Mouse (Mus musculus) leukemia stem cell, adult 10-12 weeks (primary cell): ENCODE data around the gene Kprp. TPM values are rescaled to one million over a fixed set of nuclear protein-coding genes. Genes with fewer than 3 reads are reported as not detected.

Source experiments
- polyA plus RNA-seq: library from polyadenylated mRNA; stranded (reverse); fragments of >175 nt; gene quantifications from 2 replicates; pipeline ENCODE4 v1.2.3, GENCODE M21; 2012; ENCODE audit warnings: low replicate concordance

The Kprp gene
- not detected in 2 replicates for polyA plus RNA-seq

DNA sequence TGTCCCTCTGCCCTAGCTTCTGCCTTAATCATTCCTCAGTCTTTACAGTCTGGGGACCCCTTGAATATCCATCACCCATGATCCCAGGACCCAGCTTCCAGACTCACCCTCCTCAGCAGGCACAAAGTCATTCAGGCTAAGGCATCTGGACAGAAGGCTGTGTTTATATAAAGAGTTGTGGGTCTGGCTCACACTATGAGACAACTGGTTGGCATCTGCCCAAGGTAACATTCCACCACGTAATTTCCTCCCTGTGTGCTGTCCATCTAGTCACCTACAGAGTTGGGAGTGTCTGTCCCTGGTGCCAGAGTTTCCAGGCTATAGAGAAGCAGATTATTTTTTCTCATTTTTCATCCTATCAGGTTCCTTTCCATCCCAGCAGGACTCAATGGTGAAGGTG lies at the start of gene Kprp:
Gene Kprp (minus strand): TSS at position 140 of the 400 bp plus-strand sequence.

DNA sequence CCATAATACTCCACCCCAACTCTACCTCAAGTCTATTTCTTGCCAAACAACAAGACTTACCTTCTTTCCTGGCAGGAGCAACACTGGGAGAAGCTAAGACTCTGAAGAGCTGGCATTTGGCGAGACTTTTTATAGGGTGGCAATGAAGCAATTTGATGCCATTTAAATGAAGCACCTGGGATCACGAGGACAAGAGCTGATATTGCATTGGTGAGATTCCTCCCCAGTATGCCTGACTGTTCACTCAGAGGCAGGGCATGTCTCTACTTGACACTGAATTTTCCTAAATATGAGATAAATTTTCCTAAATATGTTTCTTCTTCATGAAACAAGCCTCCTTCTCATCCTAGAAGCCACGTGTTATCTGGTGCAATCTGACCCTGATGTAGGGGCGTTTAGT lies 43.1 kb upstream of the Kprp start, which contains the start of gene 2310050C09Rik:
Gene 2310050C09Rik (minus strand): TSS at position 101 of the 400 bp plus-strand sequence.

DNA sequence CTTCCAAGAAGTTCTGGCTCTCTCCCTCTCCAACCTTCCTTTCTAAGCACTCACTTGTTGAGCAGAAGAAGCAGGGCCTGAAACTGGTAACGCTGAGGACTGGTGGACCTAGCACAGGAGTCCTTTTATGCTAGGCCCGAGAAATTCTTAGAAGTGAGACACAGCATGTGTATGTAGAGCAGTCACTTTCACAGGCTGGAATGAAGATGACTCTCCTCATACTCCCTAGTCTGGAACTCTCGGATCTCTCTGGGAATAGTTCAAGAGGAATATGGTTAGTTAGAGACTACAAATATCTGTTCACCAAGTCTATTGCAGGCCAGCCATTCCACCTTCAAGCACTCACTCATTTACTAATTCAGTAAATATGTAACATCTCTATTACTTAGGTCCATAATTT lies 24.1 kb upstream of the Kprp start, which contains the start of gene Lce1l:
Gene Lce1l (minus strand): TSS at position 101 of the 400 bp plus-strand sequence.

DNA sequence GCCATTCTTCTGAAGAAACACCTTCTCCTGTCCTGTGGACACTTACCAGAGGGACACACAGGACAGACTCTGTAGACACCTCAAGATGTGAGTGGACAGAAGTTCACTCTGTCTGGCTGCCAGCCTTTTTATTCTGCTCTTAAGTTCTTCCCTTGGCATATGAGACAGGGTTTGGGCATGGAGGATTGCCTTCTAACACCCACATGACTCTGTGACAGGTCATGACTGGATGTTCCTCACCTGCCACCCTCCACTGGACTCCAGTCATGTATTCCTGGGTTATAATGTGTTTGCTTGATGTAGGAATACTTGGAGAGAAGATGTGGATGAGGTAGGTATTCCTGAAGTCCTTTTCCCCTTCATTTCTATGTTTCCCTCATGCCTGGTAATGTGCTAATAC lies 19.3 kb downstream of the Kprp start, which contains the start of gene Lce1k:
Gene Lce1k (minus strand): TSS at position 101 of the 400 bp plus-strand sequence.

DNA sequence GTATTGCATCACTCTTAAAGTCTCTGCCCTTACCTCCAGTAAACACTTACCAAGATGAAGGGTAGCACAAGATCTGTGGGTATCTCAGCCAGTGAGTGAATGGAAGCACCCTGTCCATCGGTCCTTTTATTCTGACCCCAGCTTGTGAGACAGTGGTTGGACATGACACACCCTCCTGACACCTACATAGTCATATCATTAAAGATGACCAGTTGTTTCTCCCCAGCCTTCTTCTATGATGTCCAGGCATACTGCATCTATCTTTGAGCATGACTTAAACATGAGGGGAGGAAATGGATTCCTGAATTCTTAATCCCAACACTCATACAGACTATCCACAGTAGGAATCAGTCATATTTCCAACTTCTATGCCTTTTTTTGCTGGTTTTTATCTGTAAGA lies 36.6 kb downstream of the Kprp start, which contains the start of gene Lce1j:
Gene Lce1j (minus strand): TSS at position 101 of the 400 bp plus-strand sequence.

DNA sequence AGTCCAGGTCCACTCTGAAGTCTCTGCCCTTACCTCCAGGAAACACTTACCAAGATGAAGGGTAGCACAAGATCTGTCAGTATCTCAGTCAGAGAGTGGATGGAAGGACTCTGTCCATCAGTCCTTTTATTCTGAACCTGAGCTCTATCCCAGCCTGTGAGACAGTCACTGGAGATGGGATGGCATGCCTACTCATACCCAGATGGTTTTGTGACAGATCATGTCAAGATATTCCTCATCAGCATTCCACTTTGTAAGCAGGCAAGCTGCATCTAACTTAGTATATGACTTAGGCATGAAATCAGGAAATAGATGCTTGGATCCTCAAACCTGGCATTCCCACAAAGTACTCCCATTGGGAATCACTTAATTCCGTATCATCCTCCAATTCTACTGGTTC lies 48.2 kb downstream of the Kprp start, which contains the start of gene Lce1i:
Gene Lce1i (minus strand): TSS at position 101 of the 400 bp plus-strand sequence.

Other genes starting within 250 kb of the Kprp start
- gene Smcp, start 238.2 kb downstream of the Kprp start, polyA plus RNA-seq = not detected in 2 replicates
- not detected in 2 replicates for gene 2210017I01Rik, start 219.8 kb downstream of the Kprp start, polyA plus RNA-seq
- not detected in 2 replicates for gene Lce6a, start 205.6 kb downstream of the Kprp start, polyA plus RNA-seq
- not detected in 2 replicates for gene Lce1a1, start 178.9 kb downstream of the Kprp start, polyA plus RNA-seq
- gene Lce1b, start 170.3 kb downstream of the Kprp start, polyA plus RNA-seq = not detected in 2 replicates
- not detected in 2 replicates for gene Lce1a2, start 156.9 kb downstream of the Kprp start, polyA plus RNA-seq
- not detected in 2 replicates for gene Lce1c, start 148.0 kb downstream of the Kprp start, polyA plus RNA-seq
- gene Lce1d, start 140.0 kb downstream of the Kprp start, polyA plus RNA-seq = not detected in 2 replicates
- not detected in 2 replicates for gene Lce1e, start 118.2 kb downstream of the Kprp start, polyA plus RNA-seq
- not detected in 2 replicates for gene Lce1f, start 106.9 kb downstream of the Kprp start, polyA plus RNA-seq
- gene Gm38119, start 88.2 kb downstream of the Kprp start, polyA plus RNA-seq = not detected in 2 replicates
- gene Lce1g, start 74.9 kb downstream of the Kprp start, polyA plus RNA-seq = not detected in 2 replicates
- not detected in 2 replicates for gene Lce1h, start 62.2 kb downstream of the Kprp start, polyA plus RNA-seq
- not detected in 2 replicates for gene Lce1i, start 48.3 kb downstream of the Kprp start, polyA plus RNA-seq
- not detected in 2 replicates for gene Lce1j, start 36.7 kb downstream of the Kprp start, polyA plus RNA-seq
- gene Lce1k, start 19.4 kb downstream of the Kprp start, polyA plus RNA-seq = not detected in 2 replicates
- gene Lce1l, start 24.0 kb upstream of the Kprp start, polyA plus RNA-seq = not detected in 2 replicates
- gene 2310050C09Rik, start 43.0 kb upstream of the Kprp start, polyA plus RNA-seq = not detected in 2 replicates
- not detected in 2 replicates for gene Lce3a, start 99.0 kb upstream of the Kprp start, polyA plus RNA-seq
- gene Lce3b, start 105.7 kb upstream of the Kprp start, polyA plus RNA-seq = not detected in 2 replicates
- gene Lce3c, start 117.2 kb upstream of the Kprp start, polyA plus RNA-seq = not detected in 2 replicates
- gene Lce3d, start 130.1 kb upstream of the Kprp start, polyA plus RNA-seq = not detected in 2 replicates
- gene Lce3e, start 139.8 kb upstream of the Kprp start, polyA plus RNA-seq = not detected in 2 replicates
- gene Lce3f, start 165.0 kb upstream of the Kprp start, polyA plus RNA-seq = not detected in 2 replicates
- not detected in 2 replicates for gene Crct1, start 188.4 kb upstream of the Kprp start, polyA plus RNA-seq
- gene Lce1m, start 191.8 kb upstream of the Kprp start, polyA plus RNA-seq = not detected in 2 replicates
- not detected in 2 replicates for gene Gm4858, start 241.6 kb upstream of the Kprp start, polyA plus RNA-seq